Mouse (Mus musculus) embryonic fibroblast, embryonic 13.5 days (primary cell): ENCODE data around the gene Lrp6.

ENCODE experiments used
- CTCF ChIP-seq: IDR thresholded peaks from 2 replicates; pipeline ENCODE4 v1.5.1; 2011; ENCODE audit warnings: mild to moderate bottlenecking, control low read depth, low read length, moderate library complexity, borderline replicate concordance; ENCODE audit not compliant: insufficient read depth
- POLR2A ChIP-seq: IDR thresholded peaks from 2 replicates; pipeline ENCODE4 v1.6.1; 2011; ENCODE audit warnings: low read depth, mild to moderate bottlenecking, control low read depth, low read length, moderate library complexity

DNA sequence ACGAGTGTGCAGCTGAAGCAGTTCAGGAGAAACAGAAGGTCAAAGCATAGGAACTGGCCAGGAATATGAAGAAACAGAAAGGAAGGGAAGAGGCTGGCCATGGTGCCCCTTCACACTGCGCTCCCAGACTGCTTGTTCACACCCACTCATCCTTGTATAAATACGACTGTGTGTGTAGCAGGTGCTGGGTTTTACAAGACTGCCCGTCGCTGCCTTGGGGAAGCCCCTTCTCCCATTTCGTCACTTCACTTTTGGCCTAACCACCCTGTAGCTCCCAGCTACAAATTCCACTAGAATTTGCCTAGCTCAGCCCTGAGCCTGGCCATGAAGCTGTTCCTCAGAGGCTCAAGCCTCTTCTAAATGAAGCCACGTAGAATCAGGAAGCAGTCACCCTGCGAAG lies 146.4 kb downstream of the Lrp6 start:
- no peak for TF ChIP-seq CTCF
- TF ChIP-seq POLR2A, result no peak
